Mouse (Mus musculus): ENCODE data around the gene Peli2. TPM values are rescaled to one million over a fixed set of nuclear protein-coding genes. Genes with fewer than 3 reads are reported as not detected.
A peak's percentile ranks its signal among the peaks of the same experiment; 100 is the strongest.

The Peli2 gene
- total and polyA plus RNA-seq, 3 experiments, result 10.1 to 20.3 (median 17.2) TPM

DNA sequence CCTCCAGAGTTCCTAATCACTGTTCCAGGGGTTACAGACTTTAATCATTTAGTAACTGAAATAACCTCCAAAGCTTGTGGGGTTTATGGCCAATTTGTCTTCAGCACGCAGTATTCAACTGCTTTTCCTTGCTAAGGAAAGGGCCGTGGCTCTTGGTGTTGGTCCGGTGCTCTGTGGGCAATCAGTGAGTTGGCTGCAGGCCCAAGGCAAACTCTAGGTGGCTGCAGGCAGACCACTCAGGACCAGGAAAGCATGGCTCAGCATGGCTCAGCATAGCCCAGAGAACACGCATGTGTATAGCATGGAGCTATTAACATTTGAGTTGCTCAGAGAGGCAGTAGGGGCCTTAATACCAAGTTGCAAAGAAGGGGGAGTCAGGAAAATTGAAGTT, 203.8 kb downstream of the Peli2 start:
- Histone ChIP-seq H3K9ac (ENCODE audit: low read depth, low read length) (no peak overlapping the region), H3K4me1 (ENCODE audit: control insufficient read depth, insufficient read depth, low read length) (no peaks in the 10 kb centered on the region), H3K79me2 (replicated peaks; ENCODE audit: control insufficient read depth, insufficient read depth, low read length) (no peaks in the 10 kb centered on the region), H3K4me3 (no peak overlapping the region), H3K27me3 (ENCODE audit: control insufficient read depth, insufficient read depth, low read length) (no peaks in the 10 kb centered on the region), H3K27ac (no peak overlapping the region), H3K36me3 (ENCODE audit: control insufficient read depth, insufficient read depth, low read length) (no peaks in the 10 kb centered on the region)
- intact Hi-C loops (cut with DNase I), result no loop called here
- no peak for TF ChIP-seq CTCF (IDR thresholded peaks at IDR 0.05)
- no peak for TF ChIP-seq POLR2A (IDR thresholded peaks at IDR 0.05; ENCODE audit: insufficient read depth, low read depth, low read length)
- no peak for TF ChIP-seq EP300 (IDR thresholded peaks at IDR 0.05; ENCODE audit: insufficient read depth, low read depth, low read length)
- no peak for DNase-seq
- WGBS, result 82% methylated on average over 4 of the region's 4 CpGs

DNA sequence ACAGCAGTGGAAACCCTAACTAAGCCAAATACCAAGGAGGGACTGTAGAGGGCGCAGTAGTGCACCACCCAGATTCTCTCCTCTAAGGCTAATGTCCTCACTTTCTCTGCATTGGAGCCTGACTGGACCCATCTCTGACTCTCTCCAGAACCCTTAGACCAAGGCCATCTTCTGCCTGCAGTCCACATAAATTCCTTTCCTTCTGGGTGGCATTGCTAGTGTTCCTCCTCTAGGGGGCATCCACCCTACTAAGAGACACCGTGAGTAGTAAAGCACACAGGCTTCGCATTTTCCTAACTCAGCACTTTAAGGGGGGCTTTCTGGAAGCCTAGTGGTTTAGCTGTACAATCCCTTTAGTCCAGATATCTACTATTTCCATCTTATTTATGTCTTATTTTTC, 207.1 kb downstream of the Peli2 start:
- Histone ChIP-seq H3K36me3 (ENCODE audit: control insufficient read depth, insufficient read depth, low read length) (no peaks in the 10 kb centered on the region), H3K9ac (ENCODE audit: low read depth, low read length) (no peak overlapping the region), H3K79me2 (replicated peaks; ENCODE audit: control insufficient read depth, insufficient read depth, low read length) (no peaks in the 10 kb centered on the region), H3K4me3 (no peak overlapping the region), H3K27me3 (ENCODE audit: control insufficient read depth, insufficient read depth, low read length) (no peaks in the 10 kb centered on the region), H3K4me1 (ENCODE audit: control insufficient read depth, insufficient read depth, low read length) (peaks cover 6% of the 10 kb centered on the region), H3K27ac (no peak overlapping the region)
- intact Hi-C loops (cut with DNase I), result no loop called here
- DNase-seq, result no peak
- 71% methylated on average over 3 of the region's 3 CpGs for WGBS
- TF ChIP-seq EP300 (IDR thresholded peaks at IDR 0.05; ENCODE audit: insufficient read depth, low read depth, low read length) (no peak), POLR2A (IDR thresholded peaks at IDR 0.05; ENCODE audit: insufficient read depth, low read depth, low read length) (no peak), CTCF (IDR thresholded peaks at IDR 0.05) (peak; percentile 47)

DNA sequence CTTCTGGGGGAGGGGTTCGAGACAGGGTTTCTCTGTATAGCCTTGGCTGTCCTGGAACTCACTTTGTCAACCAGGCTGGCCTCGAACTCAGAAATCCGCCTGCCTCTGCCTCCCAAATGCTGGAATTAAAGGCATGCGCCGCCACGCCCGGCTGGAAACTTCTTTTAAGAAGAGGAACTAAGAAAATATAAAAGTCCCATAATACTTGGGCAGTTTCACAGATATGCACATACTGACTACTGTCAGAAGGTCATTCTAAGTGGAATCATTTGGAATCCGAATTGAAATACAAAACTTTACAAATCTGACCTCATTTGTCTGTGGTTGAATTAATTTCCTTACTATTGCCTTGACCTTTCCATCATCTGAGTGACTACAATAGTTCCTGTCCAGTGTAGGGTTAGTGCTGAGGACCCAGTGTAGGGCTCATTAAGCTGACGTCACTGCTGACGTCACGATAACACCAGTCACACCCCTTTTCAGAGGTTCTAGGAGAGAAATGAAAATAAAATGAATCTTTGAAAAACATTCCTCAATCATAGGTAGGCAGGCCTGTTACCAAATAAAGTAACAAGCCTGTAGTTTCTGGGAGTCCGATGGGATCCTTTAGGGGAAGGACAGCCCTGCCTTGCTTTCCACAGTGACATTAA, 209.2 kb downstream of the Peli2 start:
- no peaks in the 10 kb centered on the region for H3K36me3 ChIP-seq (ENCODE audit: control insufficient read depth, insufficient read depth, low read length)
- H3K79me2 ChIP-seq (replicated peaks; ENCODE audit: control insufficient read depth, insufficient read depth, low read length), result no peaks in the 10 kb centered on the region
- no peak overlapping the region for H3K27ac ChIP-seq
- WGBS, result 86% methylated on average over 12 of the region's 12 CpGs
- no peak for DNase-seq
- H3K9ac ChIP-seq (ENCODE audit: low read depth, low read length), result no peak overlapping the region
- no peaks in the 10 kb centered on the region for H3K27me3 ChIP-seq (ENCODE audit: control insufficient read depth, insufficient read depth, low read length)
- intact Hi-C loops (cut with DNase I), result loop anchor here (5.0 kb wide), 1 partner anchor 33 kb away; no protein-coding TSS in a partner anchor
- no peak overlapping the region for H3K4me3 ChIP-seq
- H3K4me1 ChIP-seq (ENCODE audit: control insufficient read depth, insufficient read depth, low read length), result peaks cover 8% of the 10 kb centered on the region
- TF ChIP-seq CTCF (IDR thresholded peaks at IDR 0.05), result no peak
- TF ChIP-seq EP300 (IDR thresholded peaks at IDR 0.05; ENCODE audit: insufficient read depth, low read depth, low read length), result no peak
- no peak for TF ChIP-seq POLR2A (IDR thresholded peaks at IDR 0.05; ENCODE audit: insufficient read depth, low read depth, low read length)

All from heart, adult 2 months (tissue).